Mouse (Mus musculus): ENCODE measurements at regions not wholly inside any gene's neighbourhood (a gene's known extent, or its start where the extent isn't known, plus 50 kb on each side); places are given as distances from the start of the nearest gene placed in this dataset.

DNA sequence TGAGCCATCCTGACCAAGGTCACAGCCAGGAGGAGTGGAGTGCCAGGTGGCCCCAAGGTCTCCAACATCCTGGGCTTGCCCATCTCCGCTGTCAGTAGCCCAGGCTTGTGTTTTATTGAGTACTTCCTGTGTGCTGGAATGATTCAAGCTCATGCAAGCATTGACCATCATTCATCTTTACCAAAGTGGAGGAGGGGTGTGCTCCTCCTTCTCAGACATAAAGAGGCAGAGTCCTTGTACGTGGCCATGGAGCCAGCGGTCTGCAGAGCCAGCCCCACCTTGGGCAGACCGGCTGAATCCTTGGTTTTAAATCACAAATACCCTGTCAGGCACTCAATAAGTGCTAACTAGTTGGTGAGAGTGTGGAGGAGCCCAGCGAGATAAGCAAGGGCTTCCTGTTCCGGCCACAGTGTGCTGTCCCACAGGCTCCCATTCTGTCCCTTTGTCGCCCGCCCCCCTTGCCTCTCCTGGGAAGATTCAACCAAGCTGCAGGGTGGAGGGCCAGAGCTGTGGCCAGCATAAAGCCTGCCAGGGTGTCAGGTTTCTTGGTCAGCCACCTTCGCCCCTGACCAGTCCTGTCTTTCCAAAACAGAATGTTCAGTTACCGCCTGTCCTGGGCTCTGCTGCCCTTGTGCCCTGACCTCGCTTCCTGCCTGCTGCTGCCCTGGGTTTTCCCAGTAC is 80.5 kb upstream of the Ptpn1 start:
- TF ChIP-seq CTCF (IDR thresholded peaks at IDR 0.05; ENCODE audit: control insufficient read depth, insufficient read depth, insufficient read length) = no peak
- TF ChIP-seq MAX (IDR thresholded peaks at IDR 0.05) = no peak
- no peak for TF ChIP-seq MYOG (IDR thresholded peaks at IDR 0.05; ENCODE audit: control insufficient read depth, extremely low read depth, insufficient read length)
- TF ChIP-seq USF1 (IDR thresholded peaks at IDR 0.05; ENCODE audit: low read depth) = no peak
- no peak for TF ChIP-seq MYOD1 (IDR thresholded peaks at IDR 0.05; ENCODE audit: control insufficient read depth, insufficient read length, low read depth)
- TF ChIP-seq CEBPB (IDR thresholded peaks at IDR 0.05; ENCODE audit: low read depth) = no peak
- TF ChIP-seq FOSL1 (IDR thresholded peaks at IDR 0.05; ENCODE audit: insufficient read depth, low read length, poor library complexity, severe bottlenecking) = no peak

Measured in C2C12 (cell line).